Mouse (Mus musculus) megakaryocyte-erythroid progenitor cell, adult 5 weeks (primary cell): ENCODE measurements around the gene Nanos3. TPM values are rescaled to one million over a fixed set of nuclear protein-coding genes. Genes with fewer than 3 reads are reported as not detected.

Source experiments
- polyA plus RNA-seq: library from polyadenylated mRNA; stranded (reverse); fragments of >175 nt; gene quantifications from 2 replicates; pipeline ENCODE4 v1.2.3, GENCODE M21; 2012

Gene Nanos3
- 6.1 and 12.7 TPM in 2 replicates for polyA plus RNA-seq

GRCm38 (mm10) chr8:84185117-84185516 is at the start of gene Nanos3:
Nanos3 (minus strand) TSS chr8:84185217.

GRCm38 (mm10) chr8:84147769-84148530 is 37.1 kb downstream of the Nanos3 start, which contains the start of the genes Cc2d1a and 4930432K21Rik:
Cc2d1a (minus strand) TSS chr8:84147936.
4930432K21Rik (plus strand) TSS chr8:84148025.

GRCm38 (mm10) chr8:84125656-84126055 is 59.4 kb downstream of the Nanos3 start, which contains the start of gene Podnl1:
Podnl1 (plus strand) TSS chr8:84125989.

Other genes starting within 250 kb of the Nanos3 start
- gene Gm10644, start 230.0 kb downstream of the Nanos3 start, polyA plus RNA-seq: 0.03 TPM in 1 of 2 replicates, not detected in the other
- gene Asf1b, start 229.7 kb downstream of the Nanos3 start, polyA plus RNA-seq: 177 and 220 TPM in 2 replicates
- 21.8 and 27.0 TPM in 2 replicates for gene Prkaca, start 212.2 kb downstream of the Nanos3 start, polyA plus RNA-seq
- 183 and 218 TPM in 2 replicates for gene Samd1, start 187.5 kb downstream of the Nanos3 start, polyA plus RNA-seq
- gene 1700067K01Rik, start 183.7 kb downstream of the Nanos3 start, polyA plus RNA-seq: 0.54 and 0.89 TPM in 2 replicates
- gene 2210011C24Rik, start 173.0 kb downstream of the Nanos3 start, polyA plus RNA-seq: 0.04 and 0.16 TPM in 2 replicates
- gene Palm3, start 163.7 kb downstream of the Nanos3 start, polyA plus RNA-seq: 0.11 and 0.31 TPM in 2 replicates
- gene Il27ra, start 142.6 kb downstream of the Nanos3 start, polyA plus RNA-seq: 6.6 and 10.7 TPM in 2 replicates
- 0.18 TPM in 1 of 2 replicates, not detected in the other for gene Rln3, start 140.2 kb downstream of the Nanos3 start, polyA plus RNA-seq
- gene Gm10643, start 120.1 kb downstream of the Nanos3 start, polyA plus RNA-seq: 0.06 and 0.25 TPM in 2 replicates
- gene Rfx1, start 118.4 kb downstream of the Nanos3 start, polyA plus RNA-seq: 44.9 and 58.5 TPM in 2 replicates
- 52.7 and 58.9 TPM in 2 replicates for gene Dcaf15, start 80.4 kb downstream of the Nanos3 start, polyA plus RNA-seq
- gene Podnl1, start 59.2 kb downstream of the Nanos3 start, polyA plus RNA-seq: 0.76 and 1.00 TPM in 2 replicates
- gene Cc2d1a, start 37.3 kb downstream of the Nanos3 start, polyA plus RNA-seq: 33.0 and 37.0 TPM in 2 replicates
- 0.84 and 1.5 TPM in 2 replicates for gene 4930432K21Rik, start 37.2 kb downstream of the Nanos3 start, polyA plus RNA-seq
- gene Zswim4, start 51.8 kb upstream of the Nanos3 start, polyA plus RNA-seq: 29.6 and 37.8 TPM in 2 replicates
- gene D8Ertd738e, start 64.5 kb upstream of the Nanos3 start, polyA plus RNA-seq: 250 and 284 TPM in 2 replicates
- gene Mri1, start 72.1 kb upstream of the Nanos3 start, polyA plus RNA-seq: 122 and 142 TPM in 2 replicates
- 10.8 and 14.5 TPM in 2 replicates for gene Ccdc130, start 85.2 kb upstream of the Nanos3 start, polyA plus RNA-seq
- gene Cacna1a, start 203.2 kb upstream of the Nanos3 start, polyA plus RNA-seq: 57.8 and 64.4 TPM in 2 replicates